Mouse (Mus musculus) spleen, adult 2 months (tissue): ENCODE results near the gene Lrrc8a.

Experiments
- CTCF ChIP-seq: fragments of 200-500 bp; IDR thresholded peaks from 2 replicates; pipeline ENCODE4 v1.5.1; 2011; ENCODE audit warnings: mild to moderate bottlenecking, inconsistent platforms; ENCODE audit not compliant: insufficient read depth, insufficient read length, insufficient replicate concordance; ENCODE audit errors: extremely low read depth
- POLR2A ChIP-seq: fragments of 200-500 bp; IDR thresholded peaks from 2 replicates; pipeline ENCODE4 v1.6.1; 2011; ENCODE audit warnings: low read depth, low read length, inconsistent platforms

- TF ChIP-seq POLR2A, result no peak
- TF ChIP-seq CTCF, result no peak
These were observed 10.2 kb downstream of the Lrrc8a start for GRCm38 (mm10) chr2:30247681-30248080.
